Mouse (Mus musculus): ENCODE data around the gene Gm17416.

DNA sequence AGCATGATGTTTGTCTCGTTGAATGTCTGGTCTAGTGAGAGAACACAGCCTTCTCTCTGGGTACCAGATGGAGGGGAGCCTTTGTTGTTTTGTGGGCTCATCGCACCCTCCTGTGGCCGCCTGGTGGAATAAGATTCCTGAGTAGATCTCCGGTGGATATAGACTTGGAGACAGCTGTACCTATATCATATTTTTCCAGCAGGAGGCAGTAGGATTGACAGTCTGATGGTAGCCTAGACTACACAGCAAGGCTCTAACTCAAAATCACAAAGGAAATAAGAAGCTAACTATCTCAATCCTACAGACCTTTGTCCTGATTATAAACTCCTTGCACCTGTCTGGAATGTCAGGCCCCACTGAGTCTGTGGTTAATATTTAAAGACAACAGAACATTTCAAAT is 24.4 kb upstream of the Gm17416 start:
- TF ChIP-seq EP300 (IDR thresholded peaks at IDR 0.05) = no peak
- TF ChIP-seq CTCF (IDR thresholded peaks at IDR 0.05) = peak; percentile 74
